Mouse (Mus musculus) hindbrain, embryonic 10.5 days (tissue): ENCODE measurements around the gene Tenm1. TPM values are rescaled to one million over a fixed set of nuclear protein-coding genes. Genes with fewer than 3 reads are reported as not detected.

Experiments used
- DNase-seq: peaks from one replicate; pipeline ENCODE4 v3.0.0-alpha.2; 2017; ENCODE audit warnings: low spot score
- H3K27ac ChIP-seq: fragments of 300-500 bp; sonication (generic); 2 replicates; pipeline ENCODE4 v1.5.1; 2016; ENCODE audit warnings: mild to moderate bottlenecking, moderate library complexity
- H3K27me3 ChIP-seq: fragments of 300-500 bp; sonication (generic); 2 replicates; pipeline ENCODE4 v1.6.1; 2016; ENCODE audit warnings: mild to moderate bottlenecking; ENCODE audit not compliant: poor library complexity, insufficient read depth, severe bottlenecking
- H3K36me3 ChIP-seq: fragments of 300-500 bp; sonication (generic); 2 replicates; pipeline ENCODE4 v1.6.1; 2016; ENCODE audit warnings: mild to moderate bottlenecking, moderate library complexity
- H3K4me1 ChIP-seq: fragments of 300-500 bp; sonication (generic); replicated peaks from 2 replicates; pipeline ENCODE4 v1.6.1; 2016; ENCODE audit warnings: mild to moderate bottlenecking
- H3K4me3 ChIP-seq: fragments of 300-500 bp; sonication (generic); 2 replicates; pipeline ENCODE4 v1.5.1; 2016; ENCODE audit warnings: mild to moderate bottlenecking, moderate library complexity
- H3K9me3 ChIP-seq: fragments of 300-500 bp; sonication (generic); 2 replicates; pipeline ENCODE4 v1.6.1; 2016; ENCODE audit warnings: mild to moderate bottlenecking, moderate library complexity
- WGBS: fragments of 180-500 bp; shearing (Covaris S2); methylation state at CpG from one replicate; pipeline ENCODE4 v1.1.7; 2016; 5-methylcytosine and 5-hydroxymethylcytosine counted together
- polyA plus RNA-seq: library from polyadenylated mRNA; unstranded; fragments of >200 nt; fragmentation: Nextera tagmentation; extraction: Ambion mirVana; gene quantifications from 2 replicates; pipeline ENCODE4 v1.2.1, GENCODE M21; 2016

Gene Tenm1
- 0.85 and 0.94 TPM in 2 replicates for polyA plus RNA-seq

DNA sequence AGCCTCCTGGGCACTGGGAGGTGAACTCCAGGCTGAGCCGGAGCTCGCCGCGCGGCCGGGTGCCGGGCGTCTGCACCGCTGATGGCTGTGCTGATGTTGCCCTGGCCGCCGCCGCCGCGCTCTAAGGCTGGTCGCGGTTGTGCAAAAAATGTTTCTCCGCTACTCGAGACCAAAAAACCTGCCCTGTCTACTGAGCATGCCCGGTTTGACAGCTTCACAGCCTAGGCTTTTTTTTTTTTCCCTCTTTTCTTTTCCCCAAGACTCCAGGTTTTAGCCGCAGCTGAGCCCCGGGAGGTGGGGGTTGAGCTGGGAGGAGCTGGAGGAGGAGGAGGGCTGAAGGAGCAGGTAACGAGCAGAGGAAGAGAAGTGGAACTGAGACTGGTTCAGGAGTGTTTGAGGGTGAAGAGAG lies at the start of gene Tenm1:
Gene Tenm1 (minus strand): TSS at position 272 of the 409 bp plus-strand sequence.
- Histone ChIP-seq H3K4me3 (peak within 1 kb of the TSS; percentile 52), H3K9me3 (no peaks in the 10 kb centered on the region), H3K36me3 (no peaks in the 10 kb centered on the region), H3K27me3 (peaks cover 31% of the 10 kb centered on the region), H3K4me1 (no peaks in the 10 kb centered on the region; the same call in 1 of the 2 replicates), H3K27ac (no peak within 1 kb of the TSS)
- peak; percentile 24 for DNase-seq
- 15% methylated on average over 22 of the region's 22 CpGs for WGBS

DNA sequence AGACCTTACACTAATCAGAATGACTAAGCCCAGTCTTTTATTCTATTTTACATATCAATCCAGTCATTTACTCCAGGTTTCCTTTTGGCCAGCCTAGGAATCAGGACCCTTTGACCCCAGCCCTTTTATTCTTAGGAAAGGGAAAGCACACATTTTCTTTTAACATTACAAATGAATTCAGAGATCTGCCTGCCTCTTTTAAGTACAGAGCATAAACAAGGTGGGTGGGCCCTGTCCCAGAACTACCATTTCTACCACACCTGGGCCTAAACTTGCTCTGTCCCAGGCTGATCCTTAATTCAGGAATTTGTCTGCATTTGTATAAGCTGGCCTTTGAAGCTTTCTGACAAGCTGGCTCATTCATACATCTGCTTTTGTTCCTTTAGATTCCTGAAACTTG lies 38.4 kb upstream of the Tenm1 start:
- no peak for DNase-seq
- H3K36me3 ChIP-seq = no peaks in the 10 kb centered on the region
- no peaks in the 10 kb centered on the region for H3K4me1 ChIP-seq
- no peaks in the 10 kb centered on the region for H3K27me3 ChIP-seq
- no peak overlapping the region for H3K27ac ChIP-seq
- no peak overlapping the region for H3K4me3 ChIP-seq
- no peaks in the 10 kb centered on the region for H3K9me3 ChIP-seq

DNA sequence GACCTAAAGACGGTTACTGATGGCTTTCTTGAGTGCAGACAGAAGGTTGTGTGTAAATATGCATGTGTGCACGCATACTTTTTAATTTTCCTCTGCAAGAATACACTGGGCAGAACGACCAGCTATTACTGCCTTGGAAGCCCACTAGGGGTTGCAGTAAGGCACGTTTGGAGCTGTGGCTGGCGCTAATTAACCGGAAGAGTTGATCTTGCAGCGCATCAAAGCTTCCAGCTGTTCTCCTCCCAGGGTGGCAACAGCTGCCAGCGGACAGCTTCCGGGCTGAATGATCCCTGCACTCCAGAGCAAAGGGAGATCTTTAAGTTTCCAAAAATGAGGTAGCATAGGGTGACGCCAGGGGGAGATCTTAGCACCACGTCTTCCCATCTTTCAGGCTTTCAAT lies 1.7 kb upstream of the Tenm1 start:
- no peak overlapping the region for H3K27ac ChIP-seq
- no peaks in the 10 kb centered on the region for H3K9me3 ChIP-seq
- 15% methylated on average over 11 of the region's 11 CpGs for WGBS
- no peaks in the 10 kb centered on the region for H3K36me3 ChIP-seq
- H3K4me1 ChIP-seq = no peaks in the 10 kb centered on the region; the same call in 1 of the 2 replicates
- H3K27me3 ChIP-seq = peaks cover 31% of the 10 kb centered on the region
- H3K4me3 ChIP-seq = peak overlapping the region; percentile 52
- peak; percentile 38 for DNase-seq

DNA sequence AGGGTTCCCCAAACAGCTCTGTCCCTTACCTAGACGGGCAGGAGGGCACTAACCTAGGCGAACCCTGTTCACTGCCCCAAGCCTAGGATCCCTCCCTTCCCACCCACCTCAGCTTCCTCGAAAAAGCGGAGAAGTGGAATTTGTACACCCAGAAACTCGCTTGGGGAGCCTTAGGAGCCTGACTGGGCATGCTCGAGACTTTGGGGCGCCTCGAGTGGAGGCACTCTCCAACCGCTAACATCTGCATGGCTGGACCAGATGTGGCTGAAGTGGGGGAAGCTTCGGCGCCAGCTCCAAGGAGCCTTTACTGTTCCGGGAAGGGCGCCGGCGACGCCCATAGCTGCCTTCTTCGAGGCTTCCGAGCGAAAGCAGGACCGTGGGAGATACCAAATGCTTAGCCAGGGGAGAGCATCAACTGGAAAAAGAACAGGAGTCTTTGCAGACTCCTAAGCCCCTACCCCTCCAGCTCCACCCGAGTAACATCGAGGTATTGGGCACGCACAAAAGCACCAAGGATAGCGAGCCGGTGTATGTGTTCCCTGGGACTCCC lies 1.1 kb upstream of the Tenm1 start:
- no peak overlapping the region for H3K27ac ChIP-seq
- H3K36me3 ChIP-seq = no peaks in the 10 kb centered on the region
- H3K4me1 ChIP-seq = no peaks in the 10 kb centered on the region; the same call in 1 of the 2 replicates
- H3K27me3 ChIP-seq = peaks cover 31% of the 10 kb centered on the region
- peak; percentile 26 for DNase-seq
- WGBS = 20% methylated on average over 25 of the region's 25 CpGs
- peak overlapping the region; percentile 52 for H3K4me3 ChIP-seq
- no peaks in the 10 kb centered on the region for H3K9me3 ChIP-seq

DNA sequence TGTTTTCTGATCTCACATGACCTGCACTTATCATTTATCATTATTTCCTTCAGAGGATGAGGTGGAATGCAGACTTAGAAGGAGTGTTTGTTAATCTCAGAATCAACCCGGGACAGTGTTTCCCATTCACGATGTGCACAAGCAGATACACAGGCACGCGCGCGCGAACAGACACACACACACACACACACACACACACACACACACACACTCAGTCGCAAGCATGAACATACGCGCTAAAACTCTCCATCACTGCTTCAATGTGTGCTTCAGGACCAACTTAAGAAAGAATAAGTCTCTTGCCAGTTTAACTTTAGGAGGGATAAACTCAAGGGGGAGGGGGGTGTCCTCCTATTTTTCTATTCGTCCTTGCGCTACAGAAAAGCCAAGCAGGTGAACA lies 411 bp upstream of the Tenm1 start:
- 6% methylated on average over 12 of the region's 12 CpGs for WGBS
- H3K27me3 ChIP-seq = peaks cover 31% of the 10 kb centered on the region
- peak overlapping the region; percentile 52 for H3K4me3 ChIP-seq
- H3K9me3 ChIP-seq = no peaks in the 10 kb centered on the region
- H3K27ac ChIP-seq = no peak overlapping the region
- no peaks in the 10 kb centered on the region for H3K36me3 ChIP-seq
- H3K4me1 ChIP-seq = no peaks in the 10 kb centered on the region; the same call in 1 of the 2 replicates
- DNase-seq = peak; percentile 12

DNA sequence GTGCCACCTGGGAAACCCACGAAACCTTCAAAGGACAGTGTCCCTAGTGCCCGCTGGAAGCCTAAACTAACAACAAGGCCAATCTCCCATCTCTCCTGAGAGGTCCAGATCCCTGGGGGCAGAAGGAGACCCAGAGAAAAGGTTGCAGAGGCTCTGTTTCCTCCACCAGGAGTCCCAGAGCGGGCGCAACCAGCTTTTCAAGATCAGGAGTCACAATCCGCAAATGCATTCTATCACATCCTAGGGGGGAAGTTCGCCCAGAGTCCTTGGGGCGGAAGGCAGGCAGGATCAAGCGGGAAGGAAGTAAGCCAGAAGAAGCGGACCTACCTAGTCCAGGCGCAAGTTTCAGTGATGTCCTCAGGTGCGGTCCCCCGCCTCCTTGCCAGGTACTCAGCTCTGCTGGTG lies 963 bp downstream of the Tenm1 start:
- Histone ChIP-seq H3K4me1 (no peaks in the 10 kb centered on the region; the same call in 1 of the 2 replicates), H3K36me3 (no peaks in the 10 kb centered on the region), H3K4me3 (peak overlapping the region; percentile 52), H3K27ac (no peak overlapping the region), H3K9me3 (no peaks in the 10 kb centered on the region), H3K27me3 (peaks cover 31% of the 10 kb centered on the region)
- peak; percentile 11 for DNase-seq
- WGBS = 19% methylated on average over 12 of the region's 12 CpGs

DNA sequence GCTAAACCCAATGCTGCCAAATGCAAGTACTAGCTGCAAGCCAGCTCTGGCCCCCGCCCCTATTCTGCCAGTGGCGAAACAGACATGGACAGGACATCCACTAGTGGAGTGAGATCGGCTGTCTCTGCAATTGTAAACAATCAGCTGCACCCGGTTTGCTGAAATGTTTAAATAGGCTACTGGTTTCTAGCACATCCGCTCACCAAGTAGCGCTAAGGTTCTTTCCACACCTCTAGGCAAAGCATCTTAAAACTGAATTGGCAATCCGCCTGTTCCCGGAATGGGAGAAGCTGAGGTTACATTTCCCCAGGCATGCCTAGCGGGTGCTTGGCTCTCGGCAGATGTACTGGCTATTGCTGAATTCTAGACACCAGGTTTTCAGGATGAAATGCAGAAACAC lies 1.8 kb downstream of the Tenm1 start:
- peak overlapping the region; percentile 52; the same call in 1 of the 2 replicates for H3K4me3 ChIP-seq

DNA sequence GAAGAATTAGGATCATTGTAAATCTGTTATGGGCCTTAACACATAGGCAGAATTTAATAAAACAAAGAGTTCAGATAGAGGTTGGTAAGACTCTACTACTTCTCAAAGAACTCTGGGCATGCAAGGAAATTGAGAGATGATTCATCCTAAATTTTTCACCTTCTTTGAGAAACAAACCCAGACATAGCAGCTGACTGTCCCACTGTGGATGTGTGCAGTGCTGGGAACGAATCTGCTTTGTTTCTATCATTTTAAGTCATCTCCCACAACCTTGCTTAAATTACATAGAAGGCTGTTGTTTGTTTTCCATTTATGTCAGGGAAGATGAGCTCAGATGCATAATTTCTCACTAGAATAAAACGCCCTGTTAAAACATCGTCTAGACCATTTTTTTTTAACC lies 31.0 kb downstream of the Tenm1 start:
- no peak overlapping the region for H3K4me3 ChIP-seq
- H3K27me3 ChIP-seq = no peaks in the 10 kb centered on the region
- no peaks in the 10 kb centered on the region for H3K4me1 ChIP-seq
- DNase-seq = no peak
- no peak overlapping the region for H3K27ac ChIP-seq
- 84% methylated on average over 3 of the region's 3 CpGs for WGBS
- no peaks in the 10 kb centered on the region for H3K36me3 ChIP-seq
- no peaks in the 10 kb centered on the region for H3K9me3 ChIP-seq

More for the DNA sequence above, 1.8 kb downstream of the Tenm1 start:
- Histone ChIP-seq H3K9me3 (no peaks in the 10 kb centered on the region), H3K27ac (no peak overlapping the region), H3K4me1 (no peaks in the 10 kb centered on the region; the same call in 1 of the 2 replicates), H3K36me3 (no peaks in the 10 kb centered on the region), H3K27me3 (peaks cover 31% of the 10 kb centered on the region)
- peak; percentile 2 for DNase-seq
- 23% methylated on average over 10 of the region's 10 CpGs for WGBS

DNA sequence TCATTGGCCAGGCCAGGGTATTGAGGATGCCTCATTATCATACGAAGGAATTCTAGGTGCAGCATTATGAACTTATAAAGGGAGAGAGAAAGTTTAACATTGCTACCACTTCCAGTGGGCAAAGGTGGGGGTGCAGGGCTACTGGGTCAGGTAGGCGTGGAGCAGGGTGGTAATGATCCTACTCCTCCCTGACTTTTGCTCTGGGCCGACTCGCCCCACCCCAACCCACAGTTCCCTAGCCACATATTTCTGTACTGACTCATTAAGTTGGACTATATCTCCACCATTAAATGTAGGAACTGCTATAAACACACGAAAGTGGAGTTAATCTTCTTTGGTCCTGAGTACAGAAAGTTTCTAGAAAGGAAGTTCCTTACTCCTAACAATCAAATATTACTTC lies 40.8 kb downstream of the Tenm1 start:
- WGBS = 94% methylated on average over 5 of the region's 5 CpGs
- Histone ChIP-seq H3K36me3 (no peaks in the 10 kb centered on the region), H3K4me3 (no peak overlapping the region), H3K9me3 (no peaks in the 10 kb centered on the region), H3K27ac (no peak overlapping the region), H3K27me3 (no peaks in the 10 kb centered on the region), H3K4me1 (no peaks in the 10 kb centered on the region)
- no peak for DNase-seq

DNA sequence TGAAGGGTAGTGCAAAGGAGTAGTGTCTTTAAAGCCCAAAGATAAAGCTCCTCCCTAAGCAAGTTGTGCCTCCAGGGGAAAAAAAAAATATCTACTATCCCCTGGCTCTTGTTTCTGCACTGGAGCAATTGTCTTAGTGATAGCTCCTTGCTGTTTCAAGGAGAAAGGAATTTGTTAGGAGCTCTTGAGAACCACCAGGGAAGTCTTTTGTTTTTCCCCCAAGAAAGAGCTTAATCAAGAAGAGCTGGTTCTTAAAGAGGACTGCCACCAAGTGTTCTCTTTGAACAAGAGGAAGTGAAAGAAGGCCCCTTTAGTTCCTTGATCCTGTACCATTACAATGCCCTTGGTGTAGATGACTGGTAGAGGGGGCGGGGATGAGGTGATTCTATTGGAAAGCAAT lies 56.4 kb downstream of the Tenm1 start:
- Histone ChIP-seq H3K4me3 (no peak overlapping the region), H3K4me1 (no peaks in the 10 kb centered on the region), H3K36me3 (no peaks in the 10 kb centered on the region), H3K27ac (no peak overlapping the region), H3K9me3 (no peaks in the 10 kb centered on the region), H3K27me3 (no peaks in the 10 kb centered on the region)
- WGBS = 54% methylated on average over 1 of the region's 1 CpGs
- no peak for DNase-seq

DNA sequence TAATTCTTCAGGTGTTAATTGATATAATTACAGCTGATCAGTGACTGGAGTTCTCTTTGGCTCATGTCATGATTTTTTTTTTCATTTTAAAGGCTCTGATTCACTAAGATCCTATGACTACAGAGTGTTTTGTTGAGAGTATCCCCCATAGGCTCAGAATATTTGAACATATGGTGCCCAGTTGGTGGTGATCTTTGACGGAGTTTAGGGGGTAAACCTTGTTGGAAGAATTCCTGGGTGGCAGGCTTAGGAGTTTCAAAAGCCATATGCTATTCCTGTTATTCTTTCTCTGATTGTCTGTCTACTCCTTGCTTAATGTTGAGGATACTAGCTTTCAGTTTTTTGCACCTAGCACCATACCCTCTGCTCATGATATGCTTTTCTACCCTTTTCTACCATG lies 109.6 kb downstream of the Tenm1 start:
- DNase-seq = no peak
- WGBS = 76% methylated on average over 1 of the region's 1 CpGs
- H3K4me1 ChIP-seq = no peaks in the 10 kb centered on the region
- H3K27me3 ChIP-seq = no peaks in the 10 kb centered on the region
- H3K27ac ChIP-seq = no peak overlapping the region
- H3K36me3 ChIP-seq = no peaks in the 10 kb centered on the region
- no peaks in the 10 kb centered on the region for H3K9me3 ChIP-seq
- no peak overlapping the region for H3K4me3 ChIP-seq

DNA sequence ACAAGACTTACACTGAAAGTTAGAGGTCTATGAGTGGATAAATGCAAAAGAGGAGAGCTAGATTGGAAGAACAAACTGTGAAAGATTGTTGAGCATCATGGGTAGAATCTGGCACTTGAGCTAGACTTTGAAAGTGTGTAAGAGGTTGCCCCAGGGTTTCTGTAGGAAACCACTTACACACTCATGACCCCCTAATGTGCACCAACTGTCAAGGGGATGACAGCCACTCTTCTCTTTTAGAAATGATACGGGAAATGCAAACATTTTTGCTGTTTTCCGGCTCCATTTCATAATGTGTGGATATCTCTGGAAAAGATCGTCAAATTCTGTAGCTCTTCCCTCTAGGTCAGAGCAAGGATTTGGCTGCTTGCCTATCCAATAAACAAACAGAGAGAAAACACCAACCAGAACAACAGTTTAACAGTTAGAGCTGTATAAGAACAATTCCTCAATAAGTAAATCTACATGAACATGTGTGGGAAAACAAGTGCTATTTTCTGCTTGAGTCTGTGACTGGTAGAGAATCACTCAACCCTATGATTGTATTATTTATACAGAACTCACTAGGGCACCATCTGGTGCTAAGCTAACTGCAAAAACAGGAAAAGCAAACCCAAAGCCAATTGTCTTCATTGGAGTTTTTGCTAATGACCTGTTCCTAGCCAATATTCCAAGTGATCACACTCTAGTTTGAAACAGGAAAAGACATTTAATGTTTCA lies 111.0 kb downstream of the Tenm1 start:
- H3K27ac ChIP-seq = no peak overlapping the region
- no peaks in the 10 kb centered on the region for H3K36me3 ChIP-seq
- no peak for DNase-seq
- 89% methylated on average over 3 of the region's 3 CpGs for WGBS
- H3K9me3 ChIP-seq = no peaks in the 10 kb centered on the region
- no peaks in the 10 kb centered on the region for H3K4me1 ChIP-seq
- H3K4me3 ChIP-seq = no peak overlapping the region
- H3K27me3 ChIP-seq = no peaks in the 10 kb centered on the region

DNA sequence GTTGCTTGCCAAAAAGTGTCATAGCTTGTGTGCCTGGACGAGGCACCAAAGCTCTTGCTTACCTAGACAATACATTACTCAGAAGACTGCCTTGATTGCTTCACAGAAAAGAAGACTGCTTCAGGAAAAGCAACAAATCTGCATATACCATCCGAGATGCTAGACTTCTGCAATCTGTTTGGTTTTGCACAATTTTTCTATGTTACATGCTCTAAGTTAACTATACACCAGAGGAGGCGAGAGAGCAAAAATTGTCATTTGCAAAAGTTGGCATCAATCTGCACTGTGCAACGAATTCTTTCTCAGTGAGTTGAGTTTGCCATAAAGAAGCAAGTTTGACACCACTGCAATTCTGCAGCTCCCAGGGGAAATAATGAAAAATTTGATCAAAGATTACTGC lies 193.1 kb downstream of the Tenm1 start:
- Histone ChIP-seq H3K27ac (no peak overlapping the region), H3K4me1 (no peaks in the 10 kb centered on the region), H3K27me3 (no peaks in the 10 kb centered on the region), H3K36me3 (no peaks in the 10 kb centered on the region), H3K9me3 (no peaks in the 10 kb centered on the region), H3K4me3 (no peak overlapping the region)
- 83% methylated on average over 4 of the region's 4 CpGs for WGBS
- DNase-seq = no peak
